Comparison of ENCODE assay signal across 32 mouse cellular contexts in the genomic region with DNA sequence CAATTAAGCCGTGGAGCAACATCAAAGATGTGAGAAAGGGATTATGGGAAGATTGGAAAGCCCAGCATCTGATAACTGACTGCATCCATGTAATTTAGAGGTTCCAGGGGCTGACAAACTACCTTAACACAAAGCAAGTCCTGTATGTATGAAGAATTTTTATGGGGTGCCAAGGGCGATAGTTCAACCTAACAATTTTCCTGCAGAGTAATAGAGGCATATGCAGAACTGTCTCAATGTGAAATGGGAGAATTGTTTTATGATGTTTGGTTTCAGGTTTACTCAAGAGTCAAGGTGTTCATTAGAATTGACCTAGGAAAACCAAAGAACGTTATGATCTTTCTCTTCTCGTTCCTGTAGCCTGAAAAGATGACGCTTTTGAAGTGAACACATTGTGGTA.
"Had no signal": no experiment of that assay in that cellular context is flagged by ENCODE, and none has a peak within 500 bp of the region (broad histone marks: within the 10 kb centered on the region; RNA-seq: fewer than 3 reads in every experiment).

No protein-coding gene starts in this region.

- H3K27ac ChIP-seq: heart, embryonic 10.5 days; heart, embryonic 13.5 days; heart, embryonic 15.5 days; hindbrain, embryonic 10.5 days; hindbrain, embryonic 12.5 days; hindbrain, embryonic 13.5 days; hindbrain, embryonic 14.5 days; hindbrain, embryonic 15.5 days; hindbrain, postnatal 0 days; kidney, embryonic 15.5 days; kidney, postnatal 0 days; layer of hippocampus, adult 2 months; left cerebral cortex, adult 2 months had no signal

- H3K4me3 ChIP-seq: heart, embryonic 10.5 days; heart, embryonic 12.5 days; heart, embryonic 13.5 days; heart, embryonic 15.5 days; hindbrain, embryonic 10.5 days; hindbrain, embryonic 12.5 days; hindbrain, embryonic 13.5 days; hindbrain, embryonic 15.5 days; kidney, embryonic 15.5 days; layer of hippocampus, adult 2 months; left cerebral cortex, adult 2 months had no signal

- DNase-seq: heart, postnatal 10 days; heart, postnatal 14 days; heart, postnatal 36 days; heart, postnatal 4 days; kidney, adult 11 months; kidney, adult 18-20 months; kidney, adult 2 months; kidney, adult 8-10 months; kidney, adult 9 months; kidney, postnatal 10 days; kidney, postnatal 14 days; kidney, postnatal 25 days; kidney, postnatal 36 days; kidney, postnatal 4 days; layer of hippocampus, postnatal 36 days had no signal

- H3K4me1 ChIP-seq: heart, embryonic 10.5 days; heart, embryonic 12.5 days; heart, embryonic 13.5 days; heart, embryonic 15.5 days; hindbrain, embryonic 10.5 days; hindbrain, embryonic 12.5 days; hindbrain, embryonic 13.5 days; hindbrain, embryonic 15.5 days; kidney, embryonic 15.5 days had no signal

- ATAC-seq: hindbrain, embryonic 16.5 days; hindbrain, postnatal 0 days; inflammation-experienced regulatory T-cells, adult 6 months had no signal

- H3K27me3 ChIP-seq: heart, embryonic 12.5 days; heart, embryonic 13.5 days; heart, embryonic 15.5 days; hindbrain, embryonic 12.5 days; hindbrain, embryonic 13.5 days; hindbrain, embryonic 15.5 days; kidney, embryonic 15.5 days had no signal

- H3K36me3 ChIP-seq: heart, embryonic 10.5 days; heart, embryonic 12.5 days; heart, embryonic 13.5 days; heart, embryonic 15.5 days; hindbrain, embryonic 10.5 days; hindbrain, embryonic 12.5 days; hindbrain, embryonic 13.5 days; hindbrain, embryonic 15.5 days; kidney, embryonic 15.5 days had no signal

- H3K4me2 ChIP-seq: heart, embryonic 11.5 days; heart, embryonic 12.5 days; heart, embryonic 13.5 days; heart, embryonic 15.5 days; hindbrain, embryonic 12.5 days; hindbrain, embryonic 13.5 days; hindbrain, embryonic 14.5 days; hindbrain, embryonic 15.5 days; kidney, embryonic 15.5 days had no signal

- H3K9ac ChIP-seq: heart, embryonic 12.5 days; heart, embryonic 13.5 days; heart, embryonic 15.5 days; hindbrain, embryonic 12.5 days; hindbrain, embryonic 13.5 days; hindbrain, embryonic 14.5 days; hindbrain, embryonic 15.5 days; kidney, embryonic 15.5 days had no signal

- H3K9me3 ChIP-seq: heart, embryonic 10.5 days; heart, embryonic 12.5 days; heart, embryonic 13.5 days; heart, embryonic 15.5 days; hindbrain, embryonic 10.5 days; hindbrain, embryonic 12.5 days; hindbrain, embryonic 13.5 days; hindbrain, embryonic 15.5 days; kidney, embryonic 15.5 days had no signal
